Mouse (Mus musculus): ENCODE measurements at regions not wholly inside any gene's neighbourhood (a gene's known extent, or its start where the extent isn't known, plus 50 kb on each side); places are given as distances from the start of the nearest gene placed in this dataset.
"Not testable (repeated sequence)": the region's sequence is repeated elsewhere in the genome, so short reads cannot be mapped to it uniquely, and the experiment has no call there.

GRCm38 (mm10) chr7:116596914-116597313 is 92.7 kb downstream of the Nucb2 start:
- no peak for DNase-seq

GRCm38 (mm10) chr7:116600340-116600739 is 96.2 kb downstream of the Nucb2 start:
- DNase-seq: no peak

- no peak for DNase-seq
These were observed 99.1 kb downstream of the Nucb2 start for GRCm38 (mm10) chr7:116603167-116603839.

GRCm38 (mm10) chr7:116603840-116604194 is 99.6 kb downstream of the Nucb2 start:
- no peak for DNase-seq

- no peak for DNase-seq
These were observed 102.1 kb downstream of the Nucb2 start for GRCm38 (mm10) chr7:116606255-116606654.

- DNase-seq: no peak
These were observed 102.7 kb downstream of the Nucb2 start for GRCm38 (mm10) chr7:116606751-116607483.

GRCm38 (mm10) chr7:116607628-116608225 is 103.6 kb downstream of the Nucb2 start:
- DNase-seq: no peak

GRCm38 (mm10) chr7:116608350-116609085 is 104.3 kb downstream of the Nucb2 start:
- no peak for DNase-seq

GRCm38 (mm10) chr7:116609406-116609805 is 105.2 kb downstream of the Nucb2 start:
- no peak for DNase-seq

GRCm38 (mm10) chr7:116609906-116610305 is 105.7 kb downstream of the Nucb2 start:
- no peak for DNase-seq

- no peak for DNase-seq
These were observed 111.8 kb downstream of the Nucb2 start for GRCm38 (mm10) chr7:116615984-116616383.

- no peak for DNase-seq
These were observed 115.5 kb downstream of the Nucb2 start for GRCm38 (mm10) chr7:116619636-116620035.

GRCm38 (mm10) chr7:116620381-116620780 is 116.2 kb downstream of the Nucb2 start:
- no peak for DNase-seq

- DNase-seq: no peak
These were observed 129.0 kb downstream of the Nucb2 start for GRCm38 (mm10) chr7:116633210-116633609.

GRCm38 (mm10) chr7:116644902-116645650 is 140.9 kb downstream of the Nucb2 start:
- DNase-seq: peak; percentile 6

- no peak for DNase-seq
These were observed 150.3 kb downstream of the Nucb2 start for GRCm38 (mm10) chr7:116654466-116654865.

GRCm38 (mm10) chr7:116657040-116657439 is 152.9 kb downstream of the Nucb2 start:
- not testable (repeated sequence) for DNase-seq

- no peak for DNase-seq
These were observed 161.4 kb downstream of the Nucb2 start for GRCm38 (mm10) chr7:116665581-116665980.

- DNase-seq: no peak
These were observed 170.2 kb downstream of the Nucb2 start for GRCm38 (mm10) chr7:116674199-116675019.

- DNase-seq: no peak
These were observed 172.5 kb downstream of the Nucb2 start for GRCm38 (mm10) chr7:116676696-116677095.

- no peak for DNase-seq
These were observed 175.0 kb downstream of the Nucb2 start for GRCm38 (mm10) chr7:116679195-116679594.
